Comparison of ENCODE assay signal across 19 mouse cellular contexts in the genomic region with DNA sequence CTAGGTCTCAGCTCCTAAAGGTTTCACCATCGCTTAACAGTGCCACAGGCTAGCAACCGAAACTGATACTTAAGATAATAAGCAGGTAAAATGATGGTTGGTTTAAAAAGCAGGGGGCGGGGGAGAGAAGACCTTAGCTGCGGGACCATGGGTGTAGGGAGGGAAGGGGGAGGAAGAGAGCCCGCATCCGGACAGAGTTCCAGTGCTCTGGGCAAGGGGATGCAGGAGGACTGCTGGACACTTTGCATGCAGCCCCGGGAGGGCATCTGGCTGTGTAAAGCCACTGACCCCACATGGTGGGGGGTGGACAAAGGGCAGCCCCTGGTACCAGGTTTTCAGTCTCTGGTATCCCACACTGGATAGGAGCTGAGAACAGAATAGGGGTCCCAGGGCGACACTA.
"Had no signal": no experiment of that assay in that cellular context is flagged by ENCODE, and none has a peak within 500 bp of the region (broad histone marks: within the 10 kb centered on the region; RNA-seq: fewer than 3 reads in every experiment).

No protein-coding gene starts in this region.

- H3K27me3 ChIP-seq: limb, embryonic 12.5 days; limb, embryonic 15.5 days had no signal

- H3K4me3 ChIP-seq: limb, embryonic 12.5 days; limb, embryonic 15.5 days; myocyte had no signal

- DNase-seq: kidney, adult 18-20 months; kidney, adult 9 months; kidney, postnatal 14 days; kidney, postnatal 4 days; left cerebral cortex, postnatal 4 days; liver, postnatal 0 days; lung, embryonic 14.5 days; right cerebral cortex, adult 18-20 months; right cerebral cortex, postnatal 14 days; right cerebral cortex, postnatal 4 days; thymus, postnatal 25 days had no signal

- H3K4me2 ChIP-seq: limb, embryonic 12.5 days; limb, embryonic 15.5 days; liver, embryonic 11.5 days; lung, embryonic 14.5 days had no signal

- H3K9ac ChIP-seq: limb, embryonic 12.5 days; limb, embryonic 15.5 days; liver, embryonic 14.5 days; liver, postnatal 0 days; lung, embryonic 14.5 days had no signal

- H3K27ac ChIP-seq: limb, embryonic 12.5 days; limb, embryonic 15.5 days; liver, embryonic 14.5 days; macrophage; stomach, postnatal 0 days had no signal

- H3K4me1 ChIP-seq: limb, embryonic 12.5 days; limb, embryonic 15.5 days had no signal

- ATAC-seq: liver, postnatal 0 days; lung, postnatal 0 days had no signal

- H3K9me3 ChIP-seq: limb, embryonic 12.5 days; limb, embryonic 15.5 days had no signal
